Mouse (Mus musculus) lung, embryonic 16.5 days (tissue): ENCODE measurements around the gene Slc16a10. TPM values are rescaled to one million over a fixed set of nuclear protein-coding genes. Genes with fewer than 3 reads are reported as not detected.

Experiments
- ATAC-seq: fragments of 200-750 bp; cut with Nextera tagmentation; 2 replicates; pipeline ENCODE4 v1.8.0; 2017; ENCODE audit warnings: low read depth, mild to moderate bottlenecking, moderate library complexity
- H3K27ac ChIP-seq: fragments of 300-500 bp; sonication (generic); 2 replicates; pipeline ENCODE4 v1.5.1; 2014; ENCODE audit warnings: mild to moderate bottlenecking, control low read depth, low read length
- H3K27me3 ChIP-seq: fragments of 300-500 bp; sonication (generic); 2 replicates; pipeline ENCODE4 v1.6.1; 2014; ENCODE audit warnings: low read depth, low read length, mixed read lengths; ENCODE audit not compliant: control insufficient read depth, insufficient read depth
- H3K36me3 ChIP-seq: fragments of 300-500 bp; sonication (generic); 2 replicates; pipeline ENCODE4 v1.6.1; 2014; ENCODE audit warnings: low read length; ENCODE audit not compliant: control insufficient read depth, insufficient read depth
- H3K4me1 ChIP-seq: fragments of 300-500 bp; sonication (generic); replicated peaks from 2 replicates; pipeline ENCODE4 v1.6.1; 2014; ENCODE audit warnings: low read length, mixed read lengths; ENCODE audit not compliant: control insufficient read depth, insufficient read depth
- H3K4me2 ChIP-seq: fragments of 300-500 bp; sonication (generic); 2 replicates; pipeline ENCODE4 v1.6.1; 2014; ENCODE audit warnings: low read depth, low read length, control low read depth
- H3K4me3 ChIP-seq: fragments of 300-500 bp; sonication (generic); 2 replicates; pipeline ENCODE4 v1.5.1; 2014; ENCODE audit warnings: mild to moderate bottlenecking, low read length, control low read depth
- H3K9ac ChIP-seq: fragments of 300-500 bp; sonication (generic); 2 replicates; pipeline ENCODE4 v1.6.1; 2014; ENCODE audit warnings: low read length, control low read depth
- H3K9me3 ChIP-seq: fragments of 300-500 bp; sonication (generic); 2 replicates; pipeline ENCODE4 v1.6.1; 2016; ENCODE audit warnings: low read length; ENCODE audit not compliant: control insufficient read depth
- WGBS: fragments of 180-500 bp; shearing (Covaris S2); extraction: QIAGEN DNeasy Blood & Tissue Kit; methylation state at CpG from one replicate; pipeline ENCODE4 v1.1.7; 2014; 5-methylcytosine and 5-hydroxymethylcytosine counted together
- polyA plus RNA-seq: library from polyadenylated mRNA; unstranded; fragments of >200 nt; fragmentation: Nextera tagmentation; extraction: Ambion mirVana; gene quantifications from 2 replicates; pipeline ENCODE4 v1.2.1, GENCODE M21; 2015

Gene Slc16a10
- polyA plus RNA-seq, 1 experiment from 2014 or later: 5.0 TPM

GRCm38 (mm10) chr10:40124570-40124969 lies 17.5 kb downstream of the Slc16a10 start:
- no peak overlapping the region for H3K27ac ChIP-seq
- no peaks in the 10 kb centered on the region for H3K27me3 ChIP-seq
- no peak for ATAC-seq
- no peak overlapping the region for H3K4me2 ChIP-seq
- H3K9ac ChIP-seq: no peak overlapping the region
- H3K4me3 ChIP-seq: no peak overlapping the region
- H3K9me3 ChIP-seq: no peaks in the 10 kb centered on the region
- H3K36me3 ChIP-seq: no peaks in the 10 kb centered on the region
- H3K4me1 ChIP-seq: no peaks in the 10 kb centered on the region
- WGBS: 78% methylated on average over 4 of the region's 4 CpGs

GRCm38 (mm10) chr10:40124096-40124495 lies 18.0 kb downstream of the Slc16a10 start:
- ATAC-seq: no peak
- 75% methylated on average over 2 of the region's 2 CpGs for WGBS

GRCm38 (mm10) chr10:40119466-40119865 lies 22.6 kb downstream of the Slc16a10 start:
- Histone ChIP-seq H3K4me2 (no peak overlapping the region), H3K27me3 (no peaks in the 10 kb centered on the region), H3K4me3 (no peak overlapping the region), H3K9ac (no peak overlapping the region), H3K27ac (no peak overlapping the region), H3K9me3 (no peaks in the 10 kb centered on the region), H3K36me3 (no peaks in the 10 kb centered on the region), H3K4me1 (0 out of 2 replicates have a peak, but pooled peaks cover 2% of the 10 kb centered on the region)
- 70% methylated on average over 3 of the region's 3 CpGs for WGBS
- no peak for ATAC-seq

More at GRCm38 (mm10) chr10:40124096-40124495, 18.0 kb downstream of the Slc16a10 start:
- no peaks in the 10 kb centered on the region for H3K36me3 ChIP-seq
- H3K4me2 ChIP-seq: no peak overlapping the region
- no peak overlapping the region for H3K4me3 ChIP-seq
- no peaks in the 10 kb centered on the region for H3K9me3 ChIP-seq
- H3K27ac ChIP-seq: no peak overlapping the region
- no peaks in the 10 kb centered on the region for H3K27me3 ChIP-seq
- no peak overlapping the region for H3K9ac ChIP-seq
- H3K4me1 ChIP-seq: no peaks in the 10 kb centered on the region

GRCm38 (mm10) chr10:40118743-40119387 lies 23.2 kb downstream of the Slc16a10 start:
- Histone ChIP-seq H3K27ac (no peak overlapping the region), H3K9me3 (no peaks in the 10 kb centered on the region), H3K4me2 (no peak overlapping the region), H3K4me3 (no peak overlapping the region), H3K9ac (no peak overlapping the region), H3K4me1 (0 out of 2 replicates have a peak, but pooled peaks cover 2% of the 10 kb centered on the region), H3K27me3 (no peaks in the 10 kb centered on the region), H3K36me3 (no peaks in the 10 kb centered on the region)
- no peak for ATAC-seq
- WGBS: 67% methylated on average over 5 of the region's 5 CpGs

- ATAC-seq: no peak
Observed at GRCm38 (mm10) chr10:40113517-40114085, 28.5 kb downstream of the Slc16a10 start.

GRCm38 (mm10) chr10:40112256-40112655 lies 29.8 kb downstream of the Slc16a10 start:
- Histone ChIP-seq H3K4me1 (0 out of 2 replicates have a peak, but pooled peaks cover 2% of the 10 kb centered on the region), H3K9ac (no peak overlapping the region), H3K4me2 (no peak overlapping the region), H3K4me3 (no peak overlapping the region), H3K27me3 (no peaks in the 10 kb centered on the region), H3K36me3 (no peaks in the 10 kb centered on the region), H3K9me3 (no peaks in the 10 kb centered on the region), H3K27ac (no peak overlapping the region)
- ATAC-seq: no peak
- 83% methylated on average over 10 of the region's 10 CpGs for WGBS

More at GRCm38 (mm10) chr10:40113517-40114085, 28.5 kb downstream of the Slc16a10 start:
- H3K4me2 ChIP-seq: no peak overlapping the region
- H3K9me3 ChIP-seq: no peaks in the 10 kb centered on the region
- no peak overlapping the region for H3K4me3 ChIP-seq
- 73% methylated on average over 7 of the region's 7 CpGs for WGBS
- H3K27me3 ChIP-seq: no peaks in the 10 kb centered on the region
- H3K36me3 ChIP-seq: no peaks in the 10 kb centered on the region
- no peak overlapping the region for H3K9ac ChIP-seq
- H3K27ac ChIP-seq: no peak overlapping the region
- H3K4me1 ChIP-seq: 0 out of 2 replicates have a peak, but pooled peaks cover 2% of the 10 kb centered on the region

- Histone ChIP-seq H3K36me3 (no peaks in the 10 kb centered on the region), H3K27me3 (no peaks in the 10 kb centered on the region), H3K9me3 (no peaks in the 10 kb centered on the region), H3K9ac (no peak overlapping the region), H3K4me2 (no peak overlapping the region), H3K4me1 (no peaks in the 10 kb centered on the region), H3K27ac (no peak overlapping the region), H3K4me3 (no peak overlapping the region)
- no peak for ATAC-seq
- 81% methylated on average over 5 of the region's 5 CpGs for WGBS
Observed at GRCm38 (mm10) chr10:40109520-40109919, 32.5 kb downstream of the Slc16a10 start.

GRCm38 (mm10) chr10:40108992-40109391 lies 33.1 kb downstream of the Slc16a10 start:
- no peak for ATAC-seq
- 71% methylated on average over 8 of the region's 8 CpGs for WGBS
- Histone ChIP-seq H3K9me3 (no peaks in the 10 kb centered on the region), H3K4me2 (no peak overlapping the region), H3K4me3 (no peak overlapping the region), H3K27ac (no peak overlapping the region), H3K9ac (no peak overlapping the region), H3K36me3 (no peaks in the 10 kb centered on the region), H3K4me1 (no peaks in the 10 kb centered on the region), H3K27me3 (no peaks in the 10 kb centered on the region)

GRCm38 (mm10) chr10:40107995-40108394 lies 34.1 kb downstream of the Slc16a10 start:
- Histone ChIP-seq H3K4me3 (no peak overlapping the region), H3K27ac (no peak overlapping the region), H3K9ac (no peak overlapping the region), H3K9me3 (no peaks in the 10 kb centered on the region), H3K36me3 (no peaks in the 10 kb centered on the region), H3K27me3 (no peaks in the 10 kb centered on the region), H3K4me2 (no peak overlapping the region), H3K4me1 (peaks cover 3% of the 10 kb centered on the region; the same call in 1 of the 2 replicates)
- peak; percentile 61; the same call in 1 of the 2 replicates for ATAC-seq
- 85% methylated on average over 1 of the region's 1 CpGs for WGBS
